Mouse (Mus musculus) right cerebral cortex, adult 18-20 months (tissue): ENCODE data around the gene Rassf9.

ENCODE experiments used
- DNase-seq: peaks from one replicate; pipeline ENCODE4 v3.0.0; 2022; ENCODE audit warnings: mixed read lengths

Rassf9 gene

DNA sequence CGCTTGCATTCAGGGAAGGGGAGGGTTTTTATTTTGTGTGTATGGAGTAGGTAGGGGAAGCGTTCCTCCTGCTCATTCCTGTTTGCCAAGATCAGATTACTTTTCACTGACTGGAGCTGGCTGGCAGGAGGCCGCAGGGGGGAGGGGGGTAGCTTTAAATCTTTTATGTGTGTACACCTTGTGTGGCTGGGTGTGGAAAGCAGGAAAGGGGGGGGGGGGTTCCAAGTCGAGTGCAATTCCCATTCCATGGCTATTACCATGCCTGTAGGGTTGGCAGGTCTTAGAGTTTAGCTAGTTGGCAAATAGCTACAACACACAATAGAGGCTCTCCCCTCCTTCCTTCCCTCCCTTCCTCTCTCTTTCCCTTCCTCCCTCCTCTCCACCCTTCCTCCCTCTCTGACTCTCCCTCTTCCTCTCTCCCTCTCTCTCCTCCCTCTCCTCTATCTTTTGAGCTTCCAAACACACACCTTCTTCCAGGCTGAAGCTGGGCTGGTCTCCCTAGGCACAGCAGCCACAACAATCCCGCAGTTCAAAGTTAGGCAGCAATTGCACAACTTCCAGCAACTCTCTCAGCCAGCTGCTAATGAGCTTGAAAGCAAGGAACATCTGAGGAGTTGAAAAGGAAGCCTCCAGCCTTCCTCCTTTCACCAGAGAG, at the start of gene Rassf9:
Gene Rassf9 (plus strand): TSS at position 416 of the 655 bp plus-strand sequence.
- DNase-seq: no peak

GRCm38 (mm10) chr10:102469412-102469811, 42.6 kb upstream of the Rassf9 start:
- no peak for DNase-seq

DNA sequence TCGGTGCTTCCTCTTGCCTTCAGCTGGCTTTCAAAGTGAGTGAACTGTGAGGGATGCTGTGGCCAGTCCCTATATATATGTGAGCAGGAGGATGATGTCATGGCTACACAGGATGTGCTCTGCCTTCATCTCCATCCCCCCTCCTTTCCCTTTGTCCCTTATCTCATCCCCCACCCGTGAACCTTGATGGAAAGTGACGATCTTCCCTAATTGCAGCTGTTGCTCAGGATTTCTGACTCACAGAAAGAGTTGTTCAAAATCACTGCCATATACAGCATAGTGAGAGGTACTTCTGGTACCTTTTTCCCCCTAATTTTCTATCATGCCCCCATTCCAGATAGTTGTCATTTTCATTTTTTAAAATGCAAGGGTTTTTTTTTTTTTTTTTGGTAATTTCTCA, 21.6 kb upstream of the Rassf9 start, which contains the start of gene Nts:
Gene Nts (minus strand): TSS at position 101 of the 400 bp plus-strand sequence.
- no peak for DNase-seq

DNA sequence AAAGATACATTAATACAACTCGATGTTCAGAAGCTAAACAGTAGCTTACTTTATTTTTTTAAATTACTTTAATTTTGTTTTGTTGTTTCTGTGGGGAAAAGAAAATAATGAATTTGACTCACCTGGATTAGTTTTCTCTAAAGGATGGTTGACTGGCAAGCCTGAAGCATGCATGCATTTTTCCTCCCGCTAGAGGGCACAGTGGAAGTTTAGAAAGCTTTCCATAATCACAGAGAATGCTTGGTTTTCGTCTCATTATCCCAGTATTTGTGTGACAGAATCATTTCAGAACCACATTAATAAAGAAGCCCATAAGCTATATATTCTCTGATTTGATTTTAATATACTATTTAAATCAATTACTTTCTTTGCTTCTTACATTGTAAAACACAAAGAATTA, 20.2 kb upstream of the Rassf9 start:
- peak; percentile 23 for DNase-seq

DNA sequence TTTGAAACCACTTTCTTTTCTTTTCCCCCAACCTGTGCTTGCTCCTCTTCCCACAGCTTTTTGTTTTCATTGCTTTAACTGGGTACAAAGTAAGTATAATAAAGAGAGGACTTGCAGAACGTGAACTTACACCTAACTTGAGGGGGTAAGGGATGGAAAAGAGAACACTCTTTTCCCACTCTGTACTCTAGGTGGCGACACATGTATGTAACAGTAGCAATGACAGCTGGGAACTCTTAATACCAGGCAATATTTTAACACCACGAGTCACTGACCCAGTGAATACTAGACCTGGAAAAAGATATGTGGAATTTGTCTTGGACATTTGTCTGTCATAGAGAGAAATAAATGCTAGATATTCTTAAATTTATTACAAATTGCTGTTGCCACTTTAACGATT, 13.3 kb upstream of the Rassf9 start:
- DNase-seq: peak; percentile 2

- no peak for DNase-seq
Measured at GRCm38 (mm10) chr10:102507386-102507785, 4.6 kb upstream of the Rassf9 start.

DNA sequence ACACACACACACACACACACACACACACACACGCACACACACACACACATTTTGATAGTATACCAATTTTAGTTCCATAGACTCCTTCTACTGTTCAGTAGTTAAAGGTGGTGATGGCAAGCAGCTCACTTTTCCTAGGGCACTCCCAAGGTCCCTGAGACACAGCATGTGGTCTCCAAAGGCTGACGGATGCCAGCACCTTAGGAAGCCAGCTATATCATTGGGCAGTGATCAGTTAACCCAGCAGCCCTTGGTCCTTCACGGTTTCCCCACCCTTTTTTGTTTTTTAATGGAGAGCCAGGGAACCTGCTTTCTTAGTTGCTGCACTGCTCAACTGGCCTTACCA, 588 bp upstream of the Rassf9 start:
- no peak for DNase-seq

GRCm38 (mm10) chr10:102514159-102514558, 2.1 kb downstream of the Rassf9 start:
- no peak for DNase-seq

GRCm38 (mm10) chr10:102527901-102528300, 15.9 kb downstream of the Rassf9 start:
- no peak for DNase-seq

DNA sequence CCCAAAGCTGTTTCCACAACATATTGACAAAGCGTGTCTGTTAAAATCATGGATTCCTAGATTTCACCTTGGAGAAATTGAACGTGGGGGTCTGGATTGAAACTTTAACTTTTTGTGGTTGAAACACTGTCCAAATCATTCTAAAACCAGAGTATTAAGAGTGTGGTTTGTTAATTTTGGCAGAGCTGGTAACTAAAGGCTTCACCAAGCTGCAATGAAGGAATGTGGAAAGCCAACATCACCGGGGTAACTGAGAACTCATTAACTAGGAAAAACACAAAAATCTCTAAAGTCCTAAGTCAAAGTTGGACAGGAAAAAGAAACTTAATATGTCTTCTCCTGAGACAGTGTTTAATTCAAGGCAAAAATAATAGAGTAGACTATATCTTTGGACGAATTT, 41.9 kb downstream of the Rassf9 start:
- no peak for DNase-seq

- DNase-seq: no peak
Measured at GRCm38 (mm10) chr10:102562488-102562887, 50.5 kb downstream of the Rassf9 start.

DNA sequence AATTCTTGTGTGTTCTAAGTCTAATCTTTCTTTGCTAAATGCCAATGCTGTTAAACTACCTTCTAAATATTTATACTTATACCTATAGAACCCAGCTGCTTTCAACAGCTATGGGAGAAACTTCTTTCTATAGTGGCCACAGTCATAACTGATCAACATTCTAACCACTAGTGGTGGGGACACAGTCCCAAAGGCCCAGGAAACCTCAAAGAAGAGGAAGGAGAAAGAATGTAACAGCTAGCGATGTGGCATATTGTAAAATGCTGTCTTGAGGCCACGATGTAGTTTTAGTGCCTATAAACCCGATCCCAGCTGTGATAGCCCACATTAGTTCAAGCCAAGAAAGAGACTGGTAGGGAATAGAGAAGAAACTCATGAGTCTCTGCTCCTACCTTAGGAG, 65.9 kb downstream of the Rassf9 start:
- no peak for DNase-seq

DNA sequence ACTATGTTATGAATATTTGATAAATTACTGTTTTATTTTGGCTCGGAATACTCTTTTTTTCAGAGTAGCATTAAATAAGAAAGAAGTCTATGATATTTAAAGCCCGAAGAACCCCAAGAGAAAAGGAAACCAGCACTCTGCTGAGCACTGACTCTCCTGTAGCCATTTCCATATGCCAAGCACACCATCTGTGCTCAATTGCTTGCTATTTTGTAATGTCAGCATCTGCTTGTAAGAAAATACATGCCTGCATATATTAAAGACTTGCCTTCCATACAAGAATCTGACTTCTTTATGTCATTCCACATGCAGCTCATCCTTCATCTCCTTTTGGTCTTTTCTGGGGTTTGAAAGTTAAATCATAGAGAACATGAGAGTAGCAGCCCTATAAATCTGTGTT, 82.3 kb downstream of the Rassf9 start:
- peak; percentile 5 for DNase-seq
